Comparison of ENCODE assay signal across 9 mouse cellular contexts in the genomic region with DNA sequence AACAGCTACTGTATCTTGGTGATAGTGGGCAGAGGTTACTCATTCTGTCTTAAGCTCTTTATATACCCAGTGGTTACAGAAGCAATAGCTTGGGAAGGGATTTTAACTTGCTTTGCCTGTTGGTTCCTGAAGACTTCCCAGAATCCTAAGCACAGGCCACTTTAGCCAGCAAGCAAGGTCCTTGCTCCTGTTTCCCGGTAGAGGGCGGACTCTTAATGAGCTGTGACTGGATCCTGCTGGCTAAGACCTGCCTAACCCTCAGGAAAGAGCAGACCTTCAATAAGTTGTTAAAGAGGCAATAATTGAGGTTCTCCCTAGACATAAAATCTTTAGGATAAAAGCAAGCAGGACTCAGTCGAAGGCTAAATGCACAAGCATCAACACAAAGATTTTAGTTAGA.
DNase-seq lines count a peak whose midpoint lies in the region; ATAC-seq and TF ChIP-seq lines count a peak whose summit lies in the region.
"Had no signal": no experiment of that assay in that cellular context is flagged by ENCODE, and none has a peak within 500 bp of the region (broad histone marks: within the 10 kb centered on the region; RNA-seq: fewer than 3 reads in every experiment).

No protein-coding gene starts in this region.

- no peaks in the 10 kb centered on the region for H3K27me3 ChIP-seq in heart, postnatal 0 days (ENCODE audit: control insufficient read depth, insufficient read depth, low read length)
- H3K27me3 ChIP-seq in E14TG2a.4 (ENCODE audit: insufficient read depth, low read length) = peaks cover 9% of the 10 kb centered on the region; the same call in 1 of the 2 replicates
- no peaks in the 10 kb centered on the region for H3K27me3 ChIP-seq in hindbrain, embryonic 15.5 days

- no peaks in the 10 kb centered on the region for H3K4me1 ChIP-seq in heart, postnatal 0 days (ENCODE audit: control insufficient read depth, insufficient read depth)
- H3K4me1 ChIP-seq in E14TG2a.4 (replicated peaks; ENCODE audit: low read depth, low read length) = peaks cover 40% of the 10 kb centered on the region
- peaks cover 11% of the 10 kb centered on the region for H3K4me1 ChIP-seq in hindbrain, embryonic 15.5 days (replicated peaks)

- ATAC-seq in heart, postnatal 0 days (ENCODE audit: insufficient read depth, low read depth) = no peak; the same call in 1 of the 2 replicates
- ATAC-seq in hindbrain, embryonic 15.5 days (ENCODE audit: low FRiP score, low read depth) = peak; percentile 72; the same call in 1 of the 2 replicates

- DNase-seq in heart, postnatal 0 days (ENCODE audit: low spot score) = peak; percentile 23
- DNase-seq in heart, adult 11 months = no peak
- peak; percentile 12 for DNase-seq in c-Kit-positive CD71-positive TER-119-positive erythroid progenitor cells, embryonic 14.5 days (ENCODE audit: low spot score)
- DNase-seq in retina, postnatal 7 days (ENCODE audit: low read depth, low spot score) = peak; percentile 20
- no peak for DNase-seq in gastrocnemius, postnatal 25 days
- no peak for DNase-seq in thymus, postnatal 0 days (ENCODE audit: low spot score)

- H3K9ac ChIP-seq in heart, postnatal 0 days (replicated peaks; ENCODE audit: low read depth, low read length) = no peak overlapping the region
- H3K9ac ChIP-seq in hindbrain, embryonic 15.5 days = no peak overlapping the region

- no peak overlapping the region for H3K4me3 ChIP-seq in heart, postnatal 0 days (ENCODE audit: low read depth, low read length)
- no peak overlapping the region for H3K4me3 ChIP-seq in E14TG2a.4 (replicated peaks; ENCODE audit: low read length)
- no peak overlapping the region for H3K4me3 ChIP-seq in hindbrain, embryonic 15.5 days

- no peaks in the 10 kb centered on the region for H3K36me3 ChIP-seq in heart, postnatal 0 days (replicated peaks; ENCODE audit: control insufficient read depth, insufficient read depth, low read length)
- no peaks in the 10 kb centered on the region for H3K36me3 ChIP-seq in E14TG2a.4 (ENCODE audit: insufficient read depth, low read length)
- H3K36me3 ChIP-seq in hindbrain, embryonic 15.5 days = no peaks in the 10 kb centered on the region
- H3K36me3 ChIP-seq: G1E had no signal

- peak; percentile 64 for TF ChIP-seq CTCF in heart, postnatal 0 days (IDR thresholded peaks at IDR 0.05; ENCODE audit: low read depth)
- peak; percentile 66 for TF ChIP-seq CTCF in E14TG2a.4 (conservative IDR thresholded peaks at IDR 0.05; ENCODE audit: low read length)

- H3K9me3 ChIP-seq in heart, postnatal 0 days (replicated peaks; ENCODE audit: control insufficient read depth, low read length) = no peaks in the 10 kb centered on the region
- H3K9me3 ChIP-seq in E14TG2a.4 (ENCODE audit: low read length) = peaks cover 28% of the 10 kb centered on the region
- no peaks in the 10 kb centered on the region for H3K9me3 ChIP-seq in hindbrain, embryonic 15.5 days

- WGBS in heart, postnatal 0 days = 14% methylated on average over 3 of the region's 3 CpGs
- WGBS in hindbrain, embryonic 15.5 days = 12% methylated on average over 3 of the region's 3 CpGs

- no peak overlapping the region for H3K4me2 ChIP-seq in heart, postnatal 0 days (ENCODE audit: low read depth, low read length)
- no peak overlapping the region for H3K4me2 ChIP-seq in hindbrain, embryonic 15.5 days

- no peak for TF ChIP-seq EP300 in heart, postnatal 0 days (IDR thresholded peaks at IDR 0.05; ENCODE audit: low read depth)

- no peak overlapping the region for H3K27ac ChIP-seq in heart, postnatal 0 days (ENCODE audit: low read depth)
- no peak overlapping the region for H3K27ac ChIP-seq in hindbrain, embryonic 15.5 days (replicated peaks)

Comparison
In these comparisons a context has a peak if more than half of its experiments do, and no peak if none do; other contexts are left out.
1. DNase-seq: peak in heart, postnatal 0 days (single experiment), c-Kit-positive CD71-positive TER-119-positive erythroid progenitor cells, embryonic 14.5 days (single experiment) and retina, postnatal 7 days (single experiment); none in heart, adult 11 months (single experiment), gastrocnemius, postnatal 25 days (single experiment) and thymus, postnatal 0 days (single experiment).